ENCODE assay signal across 22 mouse cellular contexts in genomic region chr15:102195373-102195772, GRCm38 (mm10). TPM values are rescaled to one million over a fixed set of nuclear protein-coding genes. Genes with fewer than 3 reads are reported as not detected.
DNase-seq lines count a peak whose midpoint lies in the region; TF ChIP-seq lines count a peak whose summit lies in the region.
"Had no signal": no experiment of that assay in that cellular context is flagged by ENCODE, and none has a peak within 500 bp of the region (broad histone marks: within the 10 kb centered on the region; RNA-seq: fewer than 3 reads in every experiment).

No protein-coding gene starts in this region.

- H3K4me1 ChIP-seq in MEL (ENCODE audit: control insufficient read depth in 1 of 2, insufficient read depth in 2 of 2, low read length in 2 of 2) = peaks cover 11 to 20% of the 10 kb centered on the region in 2 experiments
- H3K4me1 ChIP-seq: forebrain, embryonic 13.5 days; forebrain, embryonic 15.5 days had no signal

- no peak for TF ChIP-seq RAD21 in MEL (IDR thresholded peaks at IDR 0.05; ENCODE audit: low read depth, low read length)

- no peaks in the 10 kb centered on the region for H3K9me3 ChIP-seq in MEL (replicated peaks; ENCODE audit: insufficient read depth, low read length)
- H3K9me3 ChIP-seq: embryonic facial prominence, embryonic 10.5 days; embryonic facial prominence, embryonic 12.5 days; forebrain, embryonic 13.5 days; forebrain, embryonic 15.5 days; G1E had no signal

- DNase-seq in adrenal gland, postnatal 14 days = peak; percentile 55
- DNase-seq in adrenal gland, postnatal 25 days = no peak
- DNase-seq in kidney, postnatal 36 days = peak; percentile 33 to 61
- DNase-seq in kidney, postnatal 14 days = no peak
- peak; percentile 27 for DNase-seq in MEL (ENCODE audit: low read depth, low spot score)
- no peak for DNase-seq in cerebellum, postnatal 10 days
- DNase-seq: adrenal gland, adult 2 months; adrenal gland, postnatal 10 days; B cell, adult 2 months; cerebellum, adult 11 months; cerebellum, adult 18-20 months; cerebellum, adult 8-10 months; cerebellum, adult 9-11 months; cerebellum, postnatal 25 days; forebrain, postnatal 0 days had no signal

- H3K79me2 ChIP-seq in MEL (ENCODE audit: control insufficient read depth, insufficient read depth, low read length, poor library complexity) = no peaks in the 10 kb centered on the region

- no peak overlapping the region for H3K4me3 ChIP-seq in MEL (ENCODE audit: control insufficient read depth in 1 of 2, insufficient read depth in 1 of 2, low read depth in 2 of 2, low read length in 2 of 2)
- H3K4me3 ChIP-seq: embryonic facial prominence, embryonic 10.5 days; embryonic facial prominence, embryonic 12.5 days; forebrain, embryonic 13.5 days; forebrain, embryonic 15.5 days had no signal

- peaks cover 0 to 13% of the 10 kb centered on the region in 2 experiments; a peak in 2 of 4 replicates for H3K36me3 ChIP-seq in MEL (ENCODE audit: control insufficient read depth in 1 of 2, insufficient read depth in 2 of 2, low read length in 2 of 2)
- H3K36me3 ChIP-seq: forebrain, embryonic 15.5 days had no signal

- H3K27ac ChIP-seq in MEL (ENCODE audit: control insufficient read depth, low read depth, low read length) = no peak overlapping the region
- H3K27ac ChIP-seq: embryonic facial prominence, embryonic 10.5 days; embryonic facial prominence, embryonic 12.5 days; forebrain, embryonic 13.5 days; forebrain, embryonic 15.5 days had no signal

- no peak overlapping the region for H3K9ac ChIP-seq in MEL (ENCODE audit: control insufficient read depth, low read depth, low read length, poor library complexity, severe bottlenecking)
- H3K9ac ChIP-seq: forebrain, embryonic 13.5 days; forebrain, embryonic 15.5 days; forebrain, postnatal 0 days had no signal

- no peaks in the 10 kb centered on the region for H3K27me3 ChIP-seq in MEL (ENCODE audit: control insufficient read depth in 1 of 2, insufficient read depth in 2 of 2, low read length in 2 of 2)
- H3K27me3 ChIP-seq: CH12.LX; embryonic facial prominence, embryonic 12.5 days; forebrain, embryonic 13.5 days; forebrain, embryonic 15.5 days had no signal

- no peak for TF ChIP-seq CTCF in MEL (IDR thresholded peaks at IDR 0.05 in 2 of 3, conservative IDR thresholded peaks at IDR 0.05 in 1 of 3; ENCODE audit: control insufficient read depth in 1 of 3, insufficient read depth in 1 of 3, low read depth in 2 of 3, low read length in 3 of 3, poor library complexity in 1 of 3, severe bottlenecking in 1 of 3)

- no peak for TF ChIP-seq EP300 in MEL (IDR thresholded peaks at IDR 0.05; ENCODE audit: low read depth in 1 of 2, low read length in 2 of 2)

- no peak for TF ChIP-seq POLR2A in MEL (IDR thresholded peaks at IDR 0.05; ENCODE audit: control insufficient read depth in 1 of 2, insufficient read depth in 1 of 2, low read depth in 1 of 2, low read length in 2 of 2, poor library complexity in 1 of 2)

TF ChIP-seq in MEL, 35 proteins besides CTCF, POLR2A, EP300 and RAD21:
- no peak for TF ChIP-seq HCFC1 (IDR thresholded peaks at IDR 0.05; ENCODE audit: low read depth, low read length)
- TF ChIP-seq NRF1 (IDR thresholded peaks at IDR 0.05; ENCODE audit: insufficient read depth, low read depth, low read length, poor library complexity, severe bottlenecking) = no peak
- TF ChIP-seq UBTF (IDR thresholded peaks at IDR 0.05; ENCODE audit: borderline replicate concordance, insufficient read depth, low read depth, low read length) = no peak
- TF ChIP-seq MXI1 (IDR thresholded peaks at IDR 0.05; ENCODE audit: low read depth, low read length) = no peak
- no peak for TF ChIP-seq ZC3H11A (IDR thresholded peaks at IDR 0.05; ENCODE audit: low read depth, low read length)
- TF ChIP-seq MAZ (IDR thresholded peaks at IDR 0.05; ENCODE audit: low read depth, low read length) = no peak
- TF ChIP-seq ZKSCAN1 (IDR thresholded peaks at IDR 0.05; ENCODE audit: low read depth, low read length) = no peak
- TF ChIP-seq MYB (IDR thresholded peaks at IDR 0.05; ENCODE audit: low read depth, low read length) = no peak
- no peak for TF ChIP-seq JUND (IDR thresholded peaks at IDR 0.05; ENCODE audit: low read depth, low read length)
- no peak for TF ChIP-seq TBP (IDR thresholded peaks at IDR 0.05; ENCODE audit: low read depth, low read length)
- TF ChIP-seq USF2 (IDR thresholded peaks at IDR 0.05; ENCODE audit: borderline replicate concordance in 1 of 2, insufficient read depth in 1 of 2, low read depth in 1 of 2, low read length in 2 of 2) = no peak
- TF ChIP-seq GABPA (IDR thresholded peaks at IDR 0.05; ENCODE audit: low read depth, low read length) = no peak
- TF ChIP-seq KAT2A (conservative IDR thresholded peaks at IDR 0.05; ENCODE audit: low read depth, low read length) = no peak
- no peak for TF ChIP-seq NELFE (IDR thresholded peaks at IDR 0.05; ENCODE audit: low read depth, low read length)
TF ChIP-seq in MEL: peak in this region for 0.

RNA-seq across cellular contexts. Expression of gene Zfp740, which starts 7.7 kb away (rescaled TPM):
- 58.4 and 83.0 TPM in 2 replicates for total RNA-seq in adrenal gland, postnatal 14 days (2021)
- 61.4 and 80.4 TPM in 2 replicates for total RNA-seq in adrenal gland, postnatal 25 days (2021)
- total RNA-seq in MEL (2012; rRNA removed) = 39.9 and 40.5 TPM in 2 replicates
- 10 to 100 TPM in 1 of 2 experiments, not detected in 1; 50.1 TPM for polyA plus RNA-seq in MEL (2012; ENCODE audit: insufficient read depth in 1 of 2, insufficient read length in 2 of 2, low read depth in 1 of 2, low replicate concordance in 2 of 2, missing spikeins in 1 of 2)

RNA-seq across cellular contexts. Expression of gene Csad, which starts 9.2 kb away (rescaled TPM):
- total RNA-seq in adrenal gland, postnatal 14 days (2021) = 115 and 120 TPM in 2 replicates
- total RNA-seq in adrenal gland, postnatal 25 days (2021) = 76.1 and 76.8 TPM in 2 replicates
- total RNA-seq in MEL (2012; rRNA removed) = 4.1 and 5.3 TPM in 2 replicates
- 10 to 100 TPM in 1 of 2 experiments, not detected in 1; 10.5 TPM for polyA plus RNA-seq in MEL (2012; ENCODE audit: insufficient read depth in 1 of 2, insufficient read length in 2 of 2, low read depth in 1 of 2, low replicate concordance in 2 of 2, missing spikeins in 1 of 2)

RNA-seq across cellular contexts. Expression of gene Itgb7, which starts 36.4 kb away (rescaled TPM):
- 3.0 and 18.4 TPM in 2 replicates for total RNA-seq in adrenal gland, postnatal 14 days (2021)
- total RNA-seq in adrenal gland, postnatal 25 days (2021) = 1.5 and 2.0 TPM in 2 replicates
- 7.4 TPM in 2 replicates for total RNA-seq in MEL (2012; rRNA removed)
- 10 to 100 TPM in 1 of 2 experiments, not detected in 1; 15.2 TPM for polyA plus RNA-seq in MEL (2012; ENCODE audit: insufficient read depth in 1 of 2, insufficient read length in 2 of 2, low read depth in 1 of 2, low replicate concordance in 2 of 2, missing spikeins in 1 of 2)

RNA-seq across cellular contexts. Expression of gene Soat2, which starts 45.0 kb away (rescaled TPM):
- 0.26 and 4.7 TPM in 2 replicates for total RNA-seq in adrenal gland, postnatal 14 days (2021)
- 0.55 and 1.2 TPM in 2 replicates for total RNA-seq in adrenal gland, postnatal 25 days (2021)
- total RNA-seq in MEL (2012; rRNA removed) = 20.0 and 31.0 TPM in 2 replicates
- 10 to 100 TPM in 1 of 2 experiments, not detected in 1; 44.8 TPM for polyA plus RNA-seq in MEL (2012; ENCODE audit: insufficient read depth in 1 of 2, insufficient read length in 2 of 2, low read depth in 1 of 2, low replicate concordance in 2 of 2, missing spikeins in 1 of 2)
- polyA plus RNA-seq: forebrain, embryonic 11.5 days; forebrain, embryonic 15.5 days had no signal

RNA-seq across cellular contexts. Expression of gene Igfbp6, which starts 51.2 kb away (rescaled TPM):
- total RNA-seq in adrenal gland, postnatal 14 days (2021) = 45.7 and 48.0 TPM in 2 replicates
- total RNA-seq in adrenal gland, postnatal 25 days (2021) = 17.1 and 17.2 TPM in 2 replicates
- total RNA-seq in MEL (2012; rRNA removed) = 0.65 and 1.1 TPM in 2 replicates
- 1 to 10 TPM in 1 of 2 experiments, not detected in 1; 1.8 TPM for polyA plus RNA-seq in MEL (2012; ENCODE audit: insufficient read depth in 1 of 2, insufficient read length in 2 of 2, low read depth in 1 of 2, low replicate concordance in 2 of 2, missing spikeins in 1 of 2)
- polyA plus RNA-seq: forebrain, embryonic 11.5 days had no signal

Comparison
In these comparisons a context has a peak if more than half of its experiments do, and no peak if none do; other contexts are left out.
1. DNase-seq: peak in adrenal gland, postnatal 14 days (single experiment), kidney, postnatal 36 days (2 of 2) and MEL (single experiment); none in adrenal gland, postnatal 25 days (single experiment), kidney, postnatal 14 days (single experiment) and cerebellum, postnatal 10 days (0 of 2).
2. RNA of gene Csad, which starts 9.2 kb away (total RNA-seq): 115 to 120 TPM in adrenal gland, postnatal 14 days and 76.1 to 76.8 TPM in adrenal gland, postnatal 25 days; 4.1 to 5.3 TPM in MEL; every median in the first group is over 10 times any median in the second.